Mouse (Mus musculus) megakaryocyte, embryonic 14.5 days (primary cell): Measurements from ENCODE around the gene Slc5a3. TPM values are rescaled to one million over a fixed set of nuclear protein-coding genes. Genes with fewer than 3 reads are reported as not detected.

Source experiments
- H3K27me3 ChIP-seq: replicated peaks from 2 replicates; pipeline ENCODE3; 2012; ENCODE audit warnings: inconsistent platforms
- H3K36me3 ChIP-seq: replicated peaks from 2 replicates; pipeline ENCODE3; 2012; ENCODE audit warnings: low read length, inconsistent platforms, mixed read lengths
- H3K4me1 ChIP-seq: 2 replicates; pipeline ENCODE4 v1.6.1; 2012; ENCODE audit warnings: inconsistent platforms
- H3K4me3 ChIP-seq: replicated peaks from 2 replicates; pipeline ENCODE3; 2012; ENCODE audit warnings: moderate library complexity, mild to moderate bottlenecking, inconsistent platforms
- H3K9me3 ChIP-seq: 2 replicates; pipeline ENCODE4 v1.6.1; 2012; ENCODE audit warnings: inconsistent platforms
- FLI1 ChIP-seq: IDR thresholded peaks from 2 replicates; pipeline ENCODE4 v1.6.1; 2012; ENCODE audit warnings: low read length, inconsistent platforms, mixed read lengths
- GATA1 ChIP-seq: IDR thresholded peaks from 3 replicates; pipeline ENCODE4 v1.6.1; 2012; ENCODE audit warnings: mixed read lengths, low read length, inconsistent platforms, borderline replicate concordance
- polyA plus RNA-seq: library from polyadenylated mRNA; stranded (reverse); fragments of >175 nt; gene quantifications from 2 replicates; pipeline ENCODE4 v1.2.3, GENCODE M21; 2012; ENCODE audit warnings: low replicate concordance; ENCODE audit not compliant: insufficient read depth

Gene Slc5a3
- polyA plus RNA-seq, 1 experiment: not detected

DNA sequence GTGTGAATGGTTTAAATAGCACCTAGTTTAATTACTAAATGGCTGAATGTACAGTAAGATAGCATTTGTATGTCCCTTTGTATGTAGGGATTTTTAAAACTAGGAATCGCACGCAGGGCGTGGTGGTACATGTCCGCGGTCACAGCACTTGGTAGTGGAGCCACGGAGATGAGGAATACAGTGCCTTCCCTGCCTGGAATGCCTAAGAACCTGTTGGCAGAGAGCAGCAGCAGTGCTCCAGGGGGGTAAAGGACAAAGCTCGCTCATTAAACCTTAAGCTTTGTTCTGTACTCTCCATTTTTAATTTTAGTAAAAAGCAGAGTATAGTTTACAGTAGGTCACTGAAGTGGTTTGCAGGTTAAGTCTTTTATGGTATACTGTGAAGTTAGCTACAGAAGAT, 3.5 kb downstream of the Slc5a3 start:
- no peaks in the 10 kb centered on the region for H3K9me3 ChIP-seq
- H3K4me1 ChIP-seq: peaks cover 36% of the 10 kb centered on the region
- H3K27me3 ChIP-seq: no peaks in the 10 kb centered on the region
- H3K36me3 ChIP-seq: peaks cover 65% of the 10 kb centered on the region
- no peak for TF ChIP-seq FLI1
- no peak for TF ChIP-seq GATA1
- H3K4me3 ChIP-seq: no peak overlapping the region

DNA sequence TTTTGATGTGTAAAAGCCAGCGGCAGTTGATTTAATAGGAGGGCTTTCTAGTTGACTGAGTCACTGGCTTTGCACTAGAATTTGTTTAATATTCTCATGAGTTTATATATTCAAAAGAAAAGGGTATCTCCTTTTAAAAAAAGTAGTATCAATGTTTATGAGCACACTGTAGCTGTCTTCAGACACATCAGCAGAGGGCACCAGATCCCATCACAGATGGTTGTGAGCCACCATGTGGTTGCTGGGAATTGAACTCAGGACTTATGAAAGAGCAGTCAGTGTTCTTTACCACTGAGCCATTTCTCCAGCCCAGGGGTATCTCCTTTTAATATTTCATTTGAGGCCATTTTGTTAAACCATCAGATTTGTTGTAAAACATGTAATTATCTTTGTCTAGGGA, 4.7 kb downstream of the Slc5a3 start:
- H3K4me3 ChIP-seq: no peak overlapping the region
- no peaks in the 10 kb centered on the region for H3K27me3 ChIP-seq
- peaks cover 76% of the 10 kb centered on the region for H3K36me3 ChIP-seq
- peaks cover 25% of the 10 kb centered on the region for H3K4me1 ChIP-seq
- H3K9me3 ChIP-seq: no peaks in the 10 kb centered on the region
- TF ChIP-seq FLI1 (no peak), GATA1 (no peak)

DNA sequence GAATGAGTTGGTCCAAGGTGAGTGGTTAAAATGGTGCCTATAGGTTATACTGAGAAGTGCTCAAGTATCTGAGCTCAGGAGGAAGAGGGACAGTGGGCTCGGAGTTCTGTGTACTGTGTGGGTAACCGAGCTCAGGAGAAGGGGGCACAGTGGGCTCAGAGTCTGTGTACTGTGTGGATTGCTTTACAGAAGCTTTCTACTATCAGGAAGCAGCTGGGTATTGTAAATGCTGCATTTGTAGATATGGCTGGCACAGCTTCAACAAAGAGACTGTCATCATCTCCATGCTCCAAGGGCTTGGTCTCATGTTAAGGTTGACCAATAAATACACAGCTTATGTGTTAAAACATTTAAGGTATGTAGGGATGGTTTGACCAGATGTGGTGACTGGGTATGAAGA, 6.7 kb downstream of the Slc5a3 start:
- Histone ChIP-seq H3K9me3 (no peaks in the 10 kb centered on the region), H3K4me1 (peaks cover 15% of the 10 kb centered on the region), H3K36me3 (peaks cover 95% of the 10 kb centered on the region)

DNA sequence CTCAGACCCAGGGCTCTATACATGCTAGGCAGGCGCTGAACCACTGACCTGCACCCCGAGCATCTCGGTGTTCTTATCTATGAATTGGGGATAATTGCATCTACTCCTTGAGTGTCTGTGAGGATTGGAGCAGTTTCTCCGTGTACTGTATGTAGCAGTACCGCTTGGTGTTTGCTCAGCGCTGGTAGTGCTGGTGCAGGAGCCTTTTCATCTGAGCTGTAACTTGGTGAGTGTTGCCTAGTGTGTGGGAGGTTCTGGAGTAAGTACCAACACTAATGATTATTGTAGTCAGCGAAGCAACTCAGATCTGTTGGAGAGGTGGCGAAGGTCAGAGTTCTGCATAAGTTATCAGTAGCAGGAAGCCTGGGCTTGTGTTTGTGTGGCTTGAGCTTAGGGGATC, 12.2 kb downstream of the Slc5a3 start:
- Histone ChIP-seq H3K36me3 (peaks cover 74% of the 10 kb centered on the region), H3K4me1 (peaks cover 4% of the 10 kb centered on the region; the same call in 1 of the 2 replicates), H3K27me3 (no peaks in the 10 kb centered on the region), H3K4me3 (no peak overlapping the region), H3K9me3 (no peaks in the 10 kb centered on the region)
- TF ChIP-seq GATA1 (no peak), FLI1 (no peak)

More for the DNA sequence above, 6.7 kb downstream of the Slc5a3 start:
- TF ChIP-seq FLI1 (no peak), GATA1 (no peak)
- Histone ChIP-seq H3K4me3 (no peak overlapping the region), H3K27me3 (no peaks in the 10 kb centered on the region)

DNA sequence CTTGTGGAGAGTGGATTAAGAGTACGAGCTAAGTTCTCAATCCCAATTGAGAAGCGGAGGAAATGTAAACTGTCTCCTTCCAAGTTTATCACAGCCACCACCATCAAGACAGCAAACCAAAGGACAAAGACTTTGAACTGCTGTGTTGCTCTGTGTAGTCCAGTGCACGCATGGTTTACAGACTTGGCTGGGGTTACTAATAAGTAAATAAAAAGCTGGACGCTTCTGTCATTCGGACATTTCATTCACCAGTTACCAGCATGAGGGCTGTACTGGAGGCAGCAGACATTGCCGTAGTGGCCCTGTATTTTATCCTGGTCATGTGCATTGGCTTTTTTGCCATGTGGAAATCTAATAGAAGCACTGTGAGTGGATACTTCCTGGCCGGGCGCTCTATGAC, 18.7 kb downstream of the Slc5a3 start:
- H3K4me1 ChIP-seq: 0 out of 2 replicates have a peak, but pooled peaks cover 4% of the 10 kb centered on the region
- H3K4me3 ChIP-seq: no peak overlapping the region
- TF ChIP-seq FLI1 (no peak), GATA1 (no peak)
- H3K36me3 ChIP-seq: peaks cover 47% of the 10 kb centered on the region
- no peaks in the 10 kb centered on the region for H3K27me3 ChIP-seq
- H3K9me3 ChIP-seq: no peaks in the 10 kb centered on the region

DNA sequence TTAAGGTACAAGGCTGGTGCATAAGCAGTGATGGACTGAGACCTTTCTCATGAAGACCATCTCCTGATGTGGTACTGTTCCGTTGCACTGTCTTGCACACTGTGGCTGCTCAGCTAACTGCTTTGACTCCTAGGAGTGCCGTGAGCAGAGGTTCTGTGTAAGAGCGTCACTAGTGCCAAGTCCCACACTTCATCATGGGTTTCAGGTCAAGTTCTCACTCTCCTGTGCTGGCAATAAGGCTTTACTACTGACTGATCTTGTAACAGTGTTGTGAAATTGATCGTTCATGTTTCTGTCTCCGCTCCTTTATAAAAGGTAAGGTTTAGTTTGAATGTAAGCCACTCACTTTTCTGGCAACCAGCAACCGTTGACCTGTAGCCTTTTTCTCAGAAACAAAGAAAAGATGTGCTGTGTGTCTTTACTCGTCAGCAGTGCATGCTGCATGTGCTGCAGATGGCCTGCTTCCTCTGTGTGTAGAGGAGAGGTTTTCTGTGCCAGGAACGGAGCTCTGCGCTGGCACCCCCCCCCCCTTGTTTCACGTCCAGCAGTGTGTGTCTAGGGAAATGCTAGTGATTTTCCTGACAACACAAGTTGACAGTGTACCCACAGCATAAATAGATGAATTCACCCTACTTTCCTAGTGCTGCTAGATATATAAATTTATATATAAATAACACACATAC, 25.8 kb downstream of the Slc5a3 start:
- Histone ChIP-seq H3K4me3 (no peak overlapping the region), H3K27me3 (no peaks in the 10 kb centered on the region), H3K4me1 (peaks cover under 1% of the 10 kb centered on the region; the same call in 1 of the 2 replicates), H3K9me3 (no peaks in the 10 kb centered on the region), H3K36me3 (peaks cover 23% of the 10 kb centered on the region)
- no peak for TF ChIP-seq FLI1
- no peak for TF ChIP-seq GATA1

DNA sequence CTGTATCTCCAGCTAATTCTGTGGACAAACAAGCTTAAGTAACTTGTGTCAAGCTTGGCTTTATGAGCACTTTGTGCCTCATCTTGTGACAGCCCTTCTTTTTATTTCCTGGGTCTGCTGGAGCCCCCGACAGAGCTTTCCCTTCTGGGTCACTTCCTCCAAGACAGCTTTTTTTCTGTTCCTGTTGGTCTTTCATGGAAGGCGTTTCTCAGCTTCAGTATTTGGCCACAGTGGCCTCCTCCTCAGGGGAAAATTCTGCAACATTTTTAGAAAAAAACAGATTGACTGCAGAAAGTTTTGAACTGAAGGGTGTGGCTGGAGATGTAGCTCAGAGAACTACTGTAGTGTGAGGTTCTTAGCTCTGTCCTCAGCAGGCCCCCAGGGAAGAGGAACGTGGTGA, 31.1 kb downstream of the Slc5a3 start:
- H3K27me3 ChIP-seq: no peaks in the 10 kb centered on the region
- TF ChIP-seq GATA1 (no peak), FLI1 (no peak)
- H3K4me3 ChIP-seq: no peak overlapping the region
- no peaks in the 10 kb centered on the region for H3K9me3 ChIP-seq
- H3K4me1 ChIP-seq: peaks cover 7% of the 10 kb centered on the region
- peaks cover under 1% of the 10 kb centered on the region for H3K36me3 ChIP-seq

DNA sequence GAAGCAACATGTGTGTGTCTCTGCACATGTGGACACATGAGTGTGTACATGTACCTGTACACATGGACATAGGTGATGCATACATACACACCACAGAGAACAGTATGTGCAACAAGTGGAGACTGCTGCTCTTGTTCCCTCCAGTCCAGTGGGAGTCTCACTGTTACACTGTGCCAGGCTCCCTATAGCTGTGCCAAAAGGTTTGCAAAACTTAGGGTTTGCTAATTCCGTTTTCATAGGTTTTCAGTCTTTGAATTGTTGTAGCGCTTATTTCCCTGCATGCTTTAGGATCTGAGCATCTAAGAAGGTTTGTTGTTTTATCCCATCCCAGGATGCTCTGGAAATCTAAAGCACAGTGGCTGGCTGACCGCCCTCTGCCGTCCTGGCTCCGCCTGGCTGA, 33.8 kb downstream of the Slc5a3 start:
- TF ChIP-seq GATA1 (no peak), FLI1 (no peak)
- Histone ChIP-seq H3K4me3 (peak overlapping the region; percentile 51), H3K27me3 (no peaks in the 10 kb centered on the region), H3K4me1 (peaks cover 7% of the 10 kb centered on the region), H3K9me3 (no peaks in the 10 kb centered on the region), H3K36me3 (peaks cover 8% of the 10 kb centered on the region)

DNA sequence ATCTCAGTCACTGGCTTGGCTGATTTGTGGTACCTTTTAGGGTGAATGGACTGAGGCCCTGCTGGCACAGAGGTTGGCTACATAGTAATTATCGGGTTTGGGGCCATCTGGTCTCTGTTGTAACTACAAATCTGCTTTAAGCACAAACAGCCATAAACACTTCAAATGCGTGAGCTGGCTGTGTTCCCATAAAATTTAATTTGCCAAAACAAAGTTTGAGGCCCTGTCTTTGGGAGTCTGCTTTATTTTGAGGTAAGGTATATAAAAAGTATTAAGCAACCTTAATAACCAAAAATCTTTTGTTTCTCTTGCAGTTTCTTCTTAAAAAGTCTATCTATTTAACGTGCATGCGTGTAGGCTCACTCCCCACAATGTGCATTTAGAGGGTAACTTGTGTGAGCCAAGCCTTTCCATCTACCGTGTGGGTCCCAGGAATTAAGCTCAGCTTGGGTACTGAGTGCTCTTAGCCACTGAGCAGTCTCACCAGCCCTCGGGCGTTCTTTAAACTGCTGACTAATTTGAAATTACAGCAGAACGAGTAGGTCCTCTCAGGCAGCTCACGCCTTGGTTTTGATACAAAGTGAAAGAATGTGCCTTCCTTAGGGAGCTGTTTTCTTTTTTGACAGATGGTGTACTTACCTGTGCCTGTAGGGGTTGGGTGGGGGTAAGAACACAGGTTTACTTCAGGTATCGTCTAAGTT, 40.4 kb downstream of the Slc5a3 start:
- H3K4me1 ChIP-seq: no peaks in the 10 kb centered on the region
- no peaks in the 10 kb centered on the region for H3K9me3 ChIP-seq
- H3K4me3 ChIP-seq: no peak overlapping the region
- peaks cover 42% of the 10 kb centered on the region for H3K36me3 ChIP-seq
- no peaks in the 10 kb centered on the region for H3K27me3 ChIP-seq
- no peak for TF ChIP-seq FLI1
- TF ChIP-seq GATA1: no peak

DNA sequence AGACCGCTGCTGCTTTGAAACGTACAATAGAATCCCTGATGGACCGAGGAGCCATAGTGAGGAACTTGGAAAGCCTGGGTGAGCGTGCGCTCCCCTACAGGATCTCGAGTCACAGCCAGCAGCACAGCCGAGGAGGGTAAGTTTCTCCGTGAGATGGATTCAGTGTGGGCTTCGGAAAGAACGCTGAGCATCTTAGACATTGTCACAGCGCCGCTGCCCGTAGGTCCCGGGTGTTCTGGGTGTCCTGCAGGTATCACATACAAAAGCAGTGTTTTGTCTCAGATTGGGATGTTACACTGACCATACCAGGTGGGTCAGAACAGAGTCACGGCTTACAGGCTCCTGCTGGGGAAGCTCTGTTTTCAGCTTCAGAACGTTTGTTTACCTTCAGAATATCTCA, 41.5 kb downstream of the Slc5a3 start:
- Histone ChIP-seq H3K36me3 (peaks cover 37% of the 10 kb centered on the region), H3K4me1 (no peaks in the 10 kb centered on the region), H3K4me3 (no peak overlapping the region), H3K9me3 (no peaks in the 10 kb centered on the region), H3K27me3 (no peaks in the 10 kb centered on the region)
- no peak for TF ChIP-seq GATA1
- no peak for TF ChIP-seq FLI1
